ENCODE assay signal across 13 mouse cellular contexts in genomic region chr4:35259006-35259405, GRCm38 (mm10).
"Had no signal": no experiment of that assay in that cellular context is flagged by ENCODE, and none has a peak within 500 bp of the region (broad histone marks: within the 10 kb centered on the region; RNA-seq: fewer than 3 reads in every experiment).

No protein-coding gene starts in this region.

- H3K36me3 ChIP-seq: limb, embryonic 10.5 days; midbrain, embryonic 15.5 days; neural tube, embryonic 13.5 days had no signal

- H3K9me3 ChIP-seq: limb, embryonic 10.5 days; midbrain, embryonic 15.5 days; neural tube, embryonic 13.5 days had no signal

- DNase-seq: kidney, adult 8-10 months; kidney, postnatal 25 days; lung, adult 18-20 months; lung, postnatal 36 days; thymus, postnatal 14 days had no signal

- H3K27me3 ChIP-seq: midbrain, embryonic 15.5 days; neural tube, embryonic 13.5 days had no signal

- H3K4me3 ChIP-seq: left cerebral cortex, adult 2 months; limb, embryonic 10.5 days; midbrain, embryonic 15.5 days; neural tube, embryonic 13.5 days had no signal

- H3K4me1 ChIP-seq: limb, embryonic 10.5 days; midbrain, embryonic 15.5 days; neural tube, embryonic 13.5 days had no signal

- H3K4me2 ChIP-seq: midbrain, embryonic 11.5 days; midbrain, embryonic 15.5 days; neural tube, embryonic 13.5 days had no signal

- H3K27ac ChIP-seq: left cerebral cortex, adult 2 months; limb, embryonic 10.5 days; midbrain, embryonic 15.5 days; neural tube, embryonic 13.5 days; stomach, postnatal 0 days had no signal

- ATAC-seq: intestine, postnatal 0 days; lung, postnatal 0 days; midbrain, embryonic 15.5 days had no signal

- H3K9ac ChIP-seq: midbrain, embryonic 15.5 days; neural tube, embryonic 13.5 days had no signal
